8 mouse cellular contexts compared by ENCODE assay signal in the genomic region with DNA sequence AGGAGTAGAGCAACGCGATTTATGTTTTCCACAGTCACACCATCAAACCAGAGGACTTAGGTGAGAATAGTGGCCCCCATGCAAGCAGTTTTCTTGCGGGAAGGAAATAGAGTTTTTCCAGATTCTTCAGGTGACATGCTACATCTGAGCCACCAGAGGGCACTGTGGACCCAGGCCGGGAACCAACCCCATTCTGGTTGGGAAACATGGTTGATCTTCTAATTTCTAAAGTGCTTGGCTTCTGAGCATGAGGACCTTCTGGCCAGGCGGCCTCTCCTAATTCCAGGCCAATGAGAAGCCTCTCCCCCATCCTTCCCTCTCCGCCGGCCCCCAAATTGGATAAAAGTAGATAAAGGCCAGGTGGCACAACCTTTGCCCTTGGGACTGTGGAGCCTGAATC. TPM values are rescaled to one million over a fixed set of nuclear protein-coding genes. Genes with fewer than 3 reads are reported as not detected.
DNase-seq lines count a peak whose midpoint lies in the region; ATAC-seq and TF ChIP-seq lines count a peak whose summit lies in the region.

No protein-coding gene starts in this region.

- TF ChIP-seq POLR2A in bone marrow macrophage, adult 2 months (IDR thresholded peaks at IDR 0.05; ENCODE audit: borderline replicate concordance, low read depth, low read length): no peak
- TF ChIP-seq POLR2A in olfactory bulb, adult 2 months (IDR thresholded peaks at IDR 0.05; ENCODE audit: insufficient read depth, low read depth, low read length): no peak

- H3K4me3 ChIP-seq in bone marrow macrophage, adult 2 months (ENCODE audit: insufficient read depth, low read length): no peak overlapping the region
- no peak overlapping the region for H3K4me3 ChIP-seq in hindbrain, embryonic 14.5 days (replicated peaks; ENCODE audit: low read length)
- H3K4me3 ChIP-seq in olfactory bulb, adult 2 months (ENCODE audit: insufficient read depth, low read depth, low read length): no peak overlapping the region

- H3K9ac ChIP-seq in hindbrain, embryonic 14.5 days: no peak overlapping the region

- no peaks in the 10 kb centered on the region for H3K9me3 ChIP-seq in hindbrain, embryonic 14.5 days (ENCODE audit: control insufficient read depth, low read length)

- WGBS in hindbrain, embryonic 14.5 days: 34% methylated on average over 7 of the region's 7 CpGs
- WGBS in olfactory bulb, adult 2 months: 26% methylated on average over 7 of the region's 7 CpGs

- TF ChIP-seq CTCF in bone marrow macrophage, adult 2 months (IDR thresholded peaks at IDR 0.05; ENCODE audit: low read depth, low read length): peak; percentile 59
- TF ChIP-seq CTCF in olfactory bulb, adult 2 months (IDR thresholded peaks at IDR 0.05; ENCODE audit: insufficient read depth, low read depth, low read length): peak; percentile 43; the same call in 1 of the 2 replicates

- H3K27ac ChIP-seq in bone marrow macrophage, adult 2 months (ENCODE audit: insufficient read depth, low read depth, low read length): no peak overlapping the region
- H3K27ac ChIP-seq in hindbrain, embryonic 14.5 days: no peak overlapping the region
- no peak overlapping the region for H3K27ac ChIP-seq in olfactory bulb, adult 2 months (ENCODE audit: insufficient read depth, low read depth, low read length)

- no peaks in the 10 kb centered on the region for H3K27me3 ChIP-seq in hindbrain, embryonic 14.5 days (ENCODE audit: control insufficient read depth, insufficient read depth, low read length)

- ATAC-seq in hindbrain, embryonic 14.5 days (ENCODE audit: low FRiP score): no peak
- no peak for ATAC-seq in erythroblast, adult 5-6 weeks (replicated peaks; ENCODE audit: low FRiP score, poor library complexity, severe bottlenecking)

- H3K36me3 ChIP-seq in hindbrain, embryonic 14.5 days (replicated peaks; ENCODE audit: control insufficient read depth, insufficient read depth): no peaks in the 10 kb centered on the region

- no peak overlapping the region for H3K4me2 ChIP-seq in hindbrain, embryonic 14.5 days (replicated peaks)

- H3K4me1 ChIP-seq in bone marrow macrophage, adult 2 months (ENCODE audit: control insufficient read depth, insufficient read depth, low read length): no peaks in the 10 kb centered on the region
- H3K4me1 ChIP-seq in hindbrain, embryonic 14.5 days (replicated peaks; ENCODE audit: control insufficient read depth, insufficient read depth, low read length): no peaks in the 10 kb centered on the region
- H3K4me1 ChIP-seq in olfactory bulb, adult 2 months (ENCODE audit: control insufficient read depth, insufficient read depth, low read length): peaks cover 4% of the 10 kb centered on the region; the same call in 1 of the 2 replicates

- intact Hi-C loops in gastrocnemius, postnatal 36 days (cut with DNase I): loop anchor here (5.0 kb wide), 1 partner anchor 419 kb away; the partner anchor contains the start of gene Stk32b

- peak; percentile 36 for DNase-seq in gastrocnemius, postnatal 10 days
- DNase-seq in gastrocnemius, postnatal 36 days: no peak
- DNase-seq in ovary, postnatal 36 days (ENCODE audit: low spot score): peak; percentile 26
- DNase-seq in ovary, adult 18-20 months (ENCODE audit: low spot score): no peak
- DNase-seq in hindbrain, embryonic 14.5 days (ENCODE audit: low spot score): peak; percentile 77

RNA-seq across cellular contexts. Expression of gene Evc, which starts 38.3 kb away (rescaled TPM):
- total RNA-seq in gastrocnemius, postnatal 10 days (2021): 10 to 100 TPM; 24.6 to 27.4 TPM
- total RNA-seq in gastrocnemius, postnatal 36 days (2021): 10 to 100 TPM; 25.4 to 26.9 TPM
- 0.75 TPM in 1 of 2 replicates, not detected in the other for polyA plus RNA-seq in bone marrow macrophage, adult 2 months (2012; ENCODE audit: insufficient read depth, insufficient read length, missing spikeins)
- 2.4 and 3.1 TPM in 2 replicates for polyA plus RNA-seq in hindbrain, embryonic 14.5 days (2014; fragmentation: Nextera tagmentation; extraction: Ambion mirVana)
- not detected in 2 replicates for polyA plus RNA-seq in olfactory bulb, adult 2 months (2012; ENCODE audit: insufficient read depth, insufficient read length, low replicate concordance, missing spikeins)
- total RNA-seq in erythroblast, adult 5-6 weeks (2015; ENCODE audit: low replicate concordance): not detected in 2 replicates
- total RNA-seq in erythroblast, adult 5-6 weeks (2017; ENCODE audit: low replicate concordance): not detected in 2 replicates

RNA-seq across cellular contexts. Expression of gene Evc2, which starts 39.9 kb away (rescaled TPM):
- total RNA-seq in gastrocnemius, postnatal 10 days (2021): 10 to 100 TPM in 1 of 2 experiments, 1 to 10 TPM in 1; 9.5 to 13.3 TPM
- total RNA-seq in gastrocnemius, postnatal 36 days (2021): 1 to 10 TPM; 7.9 to 8.5 TPM
- 0.13 TPM in 1 of 2 replicates, not detected in the other for polyA plus RNA-seq in bone marrow macrophage, adult 2 months (2012; ENCODE audit: insufficient read depth, insufficient read length, missing spikeins)
- polyA plus RNA-seq in hindbrain, embryonic 14.5 days (2014; fragmentation: Nextera tagmentation; extraction: Ambion mirVana): 4.6 and 5.8 TPM in 2 replicates
- not detected in 2 replicates for polyA plus RNA-seq in olfactory bulb, adult 2 months (2012; ENCODE audit: insufficient read depth, insufficient read length, low replicate concordance, missing spikeins)
- not detected in 2 replicates for total RNA-seq in erythroblast, adult 5-6 weeks (2015; ENCODE audit: low replicate concordance)
- not detected in 2 replicates for total RNA-seq in erythroblast, adult 5-6 weeks (2017; ENCODE audit: low replicate concordance)

RNA-seq across cellular contexts. Expression of gene Crmp1, which starts 56.6 kb away (rescaled TPM):
- 1 to 10 TPM; 1.5 to 2.5 TPM for total RNA-seq in gastrocnemius, postnatal 10 days (2021)
- total RNA-seq in gastrocnemius, postnatal 36 days (2021): under 1 TPM in 1 of 2 experiments, not detected in 1; 0.38 TPM
- 0.85 TPM in 1 of 2 replicates, not detected in the other for polyA plus RNA-seq in bone marrow macrophage, adult 2 months (2012; ENCODE audit: insufficient read depth, insufficient read length, missing spikeins)
- 907 and 1,000 TPM in 2 replicates for polyA plus RNA-seq in hindbrain, embryonic 14.5 days (2014; fragmentation: Nextera tagmentation; extraction: Ambion mirVana)
- 2,655 TPM in 1 of 2 replicates, not detected in the other for polyA plus RNA-seq in olfactory bulb, adult 2 months (2012; ENCODE audit: insufficient read depth, insufficient read length, low replicate concordance, missing spikeins)
- total RNA-seq in erythroblast, adult 5-6 weeks (2015; ENCODE audit: low replicate concordance): not detected in 2 replicates
- not detected in 2 replicates for total RNA-seq in erythroblast, adult 5-6 weeks (2017; ENCODE audit: low replicate concordance)

Comparison
In these comparisons a context has a peak if more than half of its experiments do, and no peak if none do; other contexts are left out.
1. DNase-seq: peak in gastrocnemius, postnatal 10 days (single experiment), ovary, postnatal 36 days (single experiment) and hindbrain, embryonic 14.5 days (single experiment); none in gastrocnemius, postnatal 36 days (0 of 2) and ovary, adult 18-20 months (single experiment).
2. RNA of gene Evc, which starts 38.3 kb away (total RNA-seq): 24.6 to 27.4 TPM in gastrocnemius, postnatal 10 days and 25.4 to 26.9 TPM in gastrocnemius, postnatal 36 days; not detected in erythroblast, adult 5-6 weeks; every median in the first group is over 10 times any median in the second.
3. RNA of gene Evc2, which starts 39.9 kb away (total RNA-seq): 9.5 to 13.3 TPM in gastrocnemius, postnatal 10 days and 7.9 to 8.5 TPM in gastrocnemius, postnatal 36 days; not detected in erythroblast, adult 5-6 weeks; every median in the first group is over 4 times any median in the second.